Mouse (Mus musculus): Measurements from ENCODE around the gene Tmed6.

DNA sequence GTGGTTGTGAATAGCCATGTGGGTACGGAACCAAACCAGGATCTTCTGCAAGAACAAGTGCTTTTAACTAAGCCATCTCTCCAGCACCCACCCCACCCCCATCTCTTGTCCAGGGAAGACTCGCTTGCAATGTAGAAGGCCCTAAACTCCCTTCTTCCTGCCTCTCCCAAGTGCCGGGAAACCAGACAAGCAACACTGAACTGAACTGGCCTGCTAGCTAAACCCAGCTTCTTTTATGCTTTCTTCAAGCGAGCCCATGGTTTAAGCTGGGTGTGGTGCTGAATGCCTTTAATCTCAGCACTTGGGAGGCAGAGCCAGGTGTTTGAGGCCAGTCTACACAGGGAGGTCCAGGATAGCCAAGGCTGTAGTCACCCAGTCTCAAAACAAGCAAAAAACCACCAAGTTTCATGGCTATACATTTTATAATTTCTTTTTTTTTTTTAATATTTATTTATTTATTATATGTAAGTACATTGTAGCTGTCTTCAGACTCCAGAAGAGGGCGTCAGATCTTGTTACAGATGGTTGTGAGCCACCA lies 23.2 kb upstream of the Tmed6 start:
- TF ChIP-seq CTCF (IDR thresholded peaks at IDR 0.05; ENCODE audit: control insufficient read depth, insufficient read depth, insufficient replicate concordance, low read depth, low read length) (no peak), POLR2A (IDR thresholded peaks at IDR 0.05; ENCODE audit: control insufficient read depth, low read depth, low read length) (no peak)

Measured in testis, adult 2 months (tissue).